Mouse (Mus musculus): ENCODE results near the gene Sf3a1. TPM values are rescaled to one million over a fixed set of nuclear protein-coding genes. Genes with fewer than 3 reads are reported as not detected.

Sf3a1 gene
- polyA plus RNA-seq, 1 experiment from 2014 or later = 41.8 TPM

- H3K27ac ChIP-seq (ENCODE audit: low read length) = no peak overlapping the region
- no peak overlapping the region for H3K4me3 ChIP-seq (ENCODE audit: low read length)
- ATAC-seq = no peak
- no peak overlapping the region for H3K9ac ChIP-seq (ENCODE audit: low read depth, low read length)
- no peak overlapping the region for H3K4me2 ChIP-seq (ENCODE audit: low read depth, low read length)
- no peaks in the 10 kb centered on the region for H3K36me3 ChIP-seq (ENCODE audit: control insufficient read depth, insufficient read depth, low read length)
- 78% methylated on average over 3 of the region's 3 CpGs for WGBS
- H3K4me1 ChIP-seq (ENCODE audit: control insufficient read depth, insufficient read depth, low read length) = peaks cover 48% of the 10 kb centered on the region
- no peaks in the 10 kb centered on the region for H3K27me3 ChIP-seq (replicated peaks; ENCODE audit: control insufficient read depth, insufficient read depth, low read length)
- H3K9me3 ChIP-seq (ENCODE audit: control insufficient read depth, low read length) = no peaks in the 10 kb centered on the region
These were observed 32.6 kb downstream of the Sf3a1 start for GRCm38 (mm10) chr11:4192757-4193156.

GRCm38 (mm10) chr11:4193420-4193819 is 33.3 kb downstream of the Sf3a1 start:
- no peak overlapping the region for H3K4me3 ChIP-seq (ENCODE audit: low read length)
- no peak overlapping the region for H3K4me2 ChIP-seq (ENCODE audit: low read depth, low read length)
- no peaks in the 10 kb centered on the region for H3K36me3 ChIP-seq (ENCODE audit: control insufficient read depth, insufficient read depth, low read length)
- H3K4me1 ChIP-seq (ENCODE audit: control insufficient read depth, insufficient read depth, low read length) = peaks cover 42% of the 10 kb centered on the region
- no peak overlapping the region for H3K9ac ChIP-seq (ENCODE audit: low read depth, low read length)
- no peak for ATAC-seq
- H3K9me3 ChIP-seq (ENCODE audit: control insufficient read depth, low read length) = no peaks in the 10 kb centered on the region
- H3K27ac ChIP-seq (ENCODE audit: low read length) = no peak overlapping the region
- no peaks in the 10 kb centered on the region for H3K27me3 ChIP-seq (replicated peaks; ENCODE audit: control insufficient read depth, insufficient read depth, low read length)

GRCm38 (mm10) chr11:4195597-4196031 is 35.5 kb downstream of the Sf3a1 start:
- H3K27ac ChIP-seq (ENCODE audit: low read length) = peak overlapping the region; percentile 52; the same call in 1 of the 2 replicates
- peak overlapping the region; percentile 13; the same call in 1 of the 2 replicates for H3K9ac ChIP-seq (ENCODE audit: low read depth, low read length)
- H3K4me2 ChIP-seq (ENCODE audit: low read depth, low read length) = no peak overlapping the region
- peaks cover 32% of the 10 kb centered on the region for H3K4me1 ChIP-seq (ENCODE audit: control insufficient read depth, insufficient read depth, low read length)
- H3K4me3 ChIP-seq (ENCODE audit: low read length) = no peak overlapping the region
- 74% methylated on average over 3 of the region's 3 CpGs for WGBS
- no peaks in the 10 kb centered on the region for H3K9me3 ChIP-seq (ENCODE audit: control insufficient read depth, low read length)
- H3K27me3 ChIP-seq (replicated peaks; ENCODE audit: control insufficient read depth, insufficient read depth, low read length) = no peaks in the 10 kb centered on the region
- ATAC-seq = no peak
- H3K36me3 ChIP-seq (ENCODE audit: control insufficient read depth, insufficient read depth, low read length) = no peaks in the 10 kb centered on the region

GRCm38 (mm10) chr11:4196636-4197035 is 36.5 kb downstream of the Sf3a1 start:
- H3K4me3 ChIP-seq (ENCODE audit: low read length) = no peak overlapping the region
- ATAC-seq = peak; percentile 90
- no peak overlapping the region for H3K9ac ChIP-seq (ENCODE audit: low read depth, low read length)
- no peak overlapping the region for H3K4me2 ChIP-seq (ENCODE audit: low read depth, low read length)
- H3K9me3 ChIP-seq (ENCODE audit: control insufficient read depth, low read length) = no peaks in the 10 kb centered on the region
- peak overlapping the region; percentile 71 for H3K27ac ChIP-seq (ENCODE audit: low read length)
- peaks cover 29% of the 10 kb centered on the region for H3K4me1 ChIP-seq (ENCODE audit: control insufficient read depth, insufficient read depth, low read length)
- no peaks in the 10 kb centered on the region for H3K36me3 ChIP-seq (ENCODE audit: control insufficient read depth, insufficient read depth, low read length)
- no peaks in the 10 kb centered on the region for H3K27me3 ChIP-seq (replicated peaks; ENCODE audit: control insufficient read depth, insufficient read depth, low read length)
- 49% methylated on average over 8 of the region's 8 CpGs for WGBS

- Histone ChIP-seq H3K4me2 (ENCODE audit: low read depth, low read length) (no peak overlapping the region), H3K9ac (ENCODE audit: low read depth, low read length) (0 out of 2 replicates have a peak overlapping the region, but pooled peaks have one; percentile 5), H3K9me3 (ENCODE audit: control insufficient read depth, low read length) (no peaks in the 10 kb centered on the region), H3K4me3 (ENCODE audit: low read length) (no peak overlapping the region), H3K27me3 (replicated peaks; ENCODE audit: control insufficient read depth, insufficient read depth, low read length) (no peaks in the 10 kb centered on the region), H3K27ac (ENCODE audit: low read length) (peak overlapping the region; percentile 71; the same call in 1 of the 2 replicates), H3K4me1 (ENCODE audit: control insufficient read depth, insufficient read depth, low read length) (peaks cover 22% of the 10 kb centered on the region), H3K36me3 (ENCODE audit: control insufficient read depth, insufficient read depth, low read length) (no peaks in the 10 kb centered on the region)
- ATAC-seq = no peak
- WGBS = 82% methylated on average over 1 of the region's 1 CpGs
These were observed 37.5 kb downstream of the Sf3a1 start for GRCm38 (mm10) chr11:4197691-4198090.

- 64% methylated on average over 11 of the region's 11 CpGs for WGBS
- H3K27ac ChIP-seq (ENCODE audit: low read length) = 0 out of 2 replicates have a peak overlapping the region, but pooled peaks have one; percentile 4
- H3K4me3 ChIP-seq (ENCODE audit: low read length) = no peak overlapping the region
- no peaks in the 10 kb centered on the region for H3K9me3 ChIP-seq (ENCODE audit: control insufficient read depth, low read length)
- no peaks in the 10 kb centered on the region for H3K27me3 ChIP-seq (replicated peaks; ENCODE audit: control insufficient read depth, insufficient read depth, low read length)
- no peak overlapping the region for H3K4me2 ChIP-seq (ENCODE audit: low read depth, low read length)
- H3K9ac ChIP-seq (ENCODE audit: low read depth, low read length) = no peak overlapping the region
- 0 out of 2 replicates have a peak, but pooled peaks cover 5% of the 10 kb centered on the region for H3K36me3 ChIP-seq (ENCODE audit: control insufficient read depth, insufficient read depth, low read length)
- peaks cover 10% of the 10 kb centered on the region; the same call in 1 of the 2 replicates for H3K4me1 ChIP-seq (ENCODE audit: control insufficient read depth, insufficient read depth, low read length)
- no peak for ATAC-seq
These were observed 42.0 kb downstream of the Sf3a1 start for GRCm38 (mm10) chr11:4201981-4202700.

- ATAC-seq = peak; percentile 22
- 65% methylated on average over 12 of the region's 12 CpGs for WGBS
These were observed 43.0 kb downstream of the Sf3a1 start for GRCm38 (mm10) chr11:4202995-4203704.

GRCm38 (mm10) chr11:4203705-4204074 is 43.5 kb downstream of the Sf3a1 start:
- 0 out of 2 replicates have a peak, but pooled peaks cover 5% of the 10 kb centered on the region for H3K36me3 ChIP-seq (ENCODE audit: control insufficient read depth, insufficient read depth, low read length)
- WGBS = 32% methylated on average over 2 of the region's 2 CpGs
- H3K27me3 ChIP-seq (replicated peaks; ENCODE audit: control insufficient read depth, insufficient read depth, low read length) = no peaks in the 10 kb centered on the region
- H3K9me3 ChIP-seq (ENCODE audit: control insufficient read depth, low read length) = no peaks in the 10 kb centered on the region
- H3K4me2 ChIP-seq (ENCODE audit: low read depth, low read length) = 0 out of 2 replicates have a peak overlapping the region, but pooled peaks have one; percentile 23
- peak overlapping the region; percentile 50; the same call in 1 of the 2 replicates for H3K9ac ChIP-seq (ENCODE audit: low read depth, low read length)
- peak; percentile 93 for ATAC-seq
- H3K4me3 ChIP-seq (ENCODE audit: low read length) = no peak overlapping the region
- peak overlapping the region; percentile 84 for H3K27ac ChIP-seq (ENCODE audit: low read length)
- H3K4me1 ChIP-seq (ENCODE audit: control insufficient read depth, insufficient read depth, low read length) = 0 out of 2 replicates have a peak, but pooled peaks cover 5% of the 10 kb centered on the region

More at GRCm38 (mm10) chr11:4202995-4203704, 43.0 kb downstream of the Sf3a1 start:
- Histone ChIP-seq H3K27ac (ENCODE audit: low read length) (peak overlapping the region; percentile 84), H3K36me3 (ENCODE audit: control insufficient read depth, insufficient read depth, low read length) (0 out of 2 replicates have a peak, but pooled peaks cover 5% of the 10 kb centered on the region), H3K4me3 (ENCODE audit: low read length) (no peak overlapping the region), H3K4me1 (ENCODE audit: control insufficient read depth, insufficient read depth, low read length) (0 out of 2 replicates have a peak, but pooled peaks cover 5% of the 10 kb centered on the region), H3K9ac (ENCODE audit: low read depth, low read length) (no peak overlapping the region), H3K4me2 (ENCODE audit: low read depth, low read length) (0 out of 2 replicates have a peak overlapping the region, but pooled peaks have one; percentile 5), H3K27me3 (replicated peaks; ENCODE audit: control insufficient read depth, insufficient read depth, low read length) (no peaks in the 10 kb centered on the region), H3K9me3 (ENCODE audit: control insufficient read depth, low read length) (no peaks in the 10 kb centered on the region)

- Histone ChIP-seq H3K36me3 (ENCODE audit: control insufficient read depth, insufficient read depth, low read length) (0 out of 2 replicates have a peak, but pooled peaks cover 5% of the 10 kb centered on the region), H3K4me2 (ENCODE audit: low read depth, low read length) (no peak overlapping the region), H3K4me3 (ENCODE audit: low read length) (no peak overlapping the region), H3K27ac (ENCODE audit: low read length) (no peak overlapping the region), H3K27me3 (replicated peaks; ENCODE audit: control insufficient read depth, insufficient read depth, low read length) (no peaks in the 10 kb centered on the region), H3K4me1 (ENCODE audit: control insufficient read depth, insufficient read depth, low read length) (0 out of 2 replicates have a peak, but pooled peaks cover 5% of the 10 kb centered on the region), H3K9ac (ENCODE audit: low read depth, low read length) (no peak overlapping the region), H3K9me3 (ENCODE audit: control insufficient read depth, low read length) (no peaks in the 10 kb centered on the region)
- 84% methylated on average over 5 of the region's 5 CpGs for WGBS
- ATAC-seq = no peak
These were observed 45.0 kb downstream of the Sf3a1 start for GRCm38 (mm10) chr11:4205097-4205655.
